In genomic region chr1:154854564-154854963, GRCm38 (mm10) we compare ENCODE assay signal across 24 mouse cellular contexts. TPM values are rescaled to one million over a fixed set of nuclear protein-coding genes. Genes with fewer than 3 reads are reported as not detected.
DNase-seq lines count a peak whose midpoint lies in the region; ATAC-seq lines count a peak whose summit lies in the region.
"Had no signal": no experiment of that assay in that cellular context is flagged by ENCODE, and none has a peak within 500 bp of the region (broad histone marks: within the 10 kb centered on the region; RNA-seq: fewer than 3 reads in every experiment).

No protein-coding gene starts in this region.

- peak; percentile 55 for DNase-seq in heart, adult 11 months
- DNase-seq in heart, adult 18-20 months, result no peak
- DNase-seq in spleen, postnatal 36 days (ENCODE audit: low spot score in 2 of 2), result peak; percentile 43 to 51
- DNase-seq in spleen, adult 18-20 months, result no peak
- no peak for DNase-seq in heart, postnatal 10 days
- DNase-seq: adrenal gland, postnatal 10 days; gastrocnemius, adult 2 months; kidney, adult 2 months; kidney, postnatal 10 days; layer of hippocampus, postnatal 36 days; liver, embryonic 13.5 days; midbrain, embryonic 14.5 days; thymus, adult 18-20 months; thymus, postnatal 36 days had no signal

- no peak overlapping the region for H3K4me3 ChIP-seq in intestine, embryonic 15.5 days (replicated peaks)
- H3K4me3 ChIP-seq: forebrain, embryonic 13.5 days; gastrocnemius, adult 2 months; heart, embryonic 13.5 days; hindbrain, embryonic 13.5 days; limb, embryonic 12.5 days; liver, embryonic 13.5 days; megakaryocyte, embryonic 14.5 days; myocyte had no signal

- WGBS in intestine, embryonic 15.5 days, result 79% methylated on average over 3 of the region's 3 CpGs

- H3K9me3 ChIP-seq in intestine, embryonic 15.5 days, result no peaks in the 10 kb centered on the region
- H3K9me3 ChIP-seq: forebrain, embryonic 13.5 days; heart, embryonic 13.5 days; hindbrain, embryonic 13.5 days; limb, embryonic 12.5 days; liver, embryonic 13.5 days; megakaryocyte, embryonic 14.5 days had no signal

- H3K4me2 ChIP-seq in intestine, embryonic 15.5 days (replicated peaks), result no peak overlapping the region
- H3K4me2 ChIP-seq: forebrain, embryonic 13.5 days; heart, embryonic 13.5 days; hindbrain, embryonic 13.5 days; limb, embryonic 12.5 days; liver, embryonic 13.5 days had no signal

- no peaks in the 10 kb centered on the region for H3K27me3 ChIP-seq in intestine, embryonic 15.5 days (replicated peaks)
- H3K27me3 ChIP-seq: forebrain, embryonic 13.5 days; heart, embryonic 13.5 days; hindbrain, embryonic 13.5 days; limb, embryonic 12.5 days; liver, embryonic 13.5 days; megakaryocyte, embryonic 14.5 days had no signal

- ATAC-seq in hematopoietic stem cell, adult 5-6 weeks (replicated peaks in 1 of 2; ENCODE audit: insufficient read depth in 1 of 2, low FRiP score in 2 of 2, low TSS enrichment in 1 of 2, low read depth in 1 of 2, poor library complexity in 2 of 2, severe bottlenecking in 2 of 2), result peak; percentile 81 to 89
- peak; percentile 95 for ATAC-seq in neutrophil, adult 5-6 weeks (ENCODE audit: extremely low read depth, insufficient number of reproducible peaks, low FRiP score, poor library complexity, severe bottlenecking)
- ATAC-seq in intestine, embryonic 15.5 days, result no peak
- ATAC-seq: forebrain, embryonic 13.5 days; inflammation-experienced regulatory T-cells, adult 6 months had no signal

- intact Hi-C loops in heart, postnatal 10 days (cut with DNase I), result no loop called here

- no peak overlapping the region for H3K27ac ChIP-seq in intestine, embryonic 15.5 days
- H3K27ac ChIP-seq: forebrain, embryonic 13.5 days; gastrocnemius, adult 2 months; heart, embryonic 13.5 days; hindbrain, embryonic 13.5 days; limb, embryonic 12.5 days; liver, embryonic 13.5 days had no signal

- H3K4me1 ChIP-seq in intestine, embryonic 15.5 days (replicated peaks), result no peaks in the 10 kb centered on the region
- H3K4me1 ChIP-seq: forebrain, embryonic 13.5 days; heart, embryonic 13.5 days; liver, embryonic 13.5 days; megakaryocyte, embryonic 14.5 days had no signal

- no peaks in the 10 kb centered on the region for H3K36me3 ChIP-seq in intestine, embryonic 15.5 days
- H3K36me3 ChIP-seq: heart, embryonic 13.5 days; hindbrain, embryonic 13.5 days; limb, embryonic 12.5 days; liver, embryonic 13.5 days had no signal

- H3K9ac ChIP-seq in intestine, embryonic 15.5 days, result no peak overlapping the region
- H3K9ac ChIP-seq: forebrain, embryonic 13.5 days; heart, embryonic 13.5 days; hindbrain, embryonic 13.5 days; limb, embryonic 12.5 days; liver, embryonic 13.5 days had no signal

RNA-seq across cellular contexts. Expression of gene Cacna1e, which starts 29.7 kb away (rescaled TPM):
- total RNA-seq in heart, adult 18-20 months (2021), result under 1 TPM; 0.05 to 0.44 TPM
- total RNA-seq in hematopoietic stem cell, adult 5-6 weeks (2017), result 0.15 and 0.31 TPM in 2 replicates
- total RNA-seq in neutrophil, adult 5-6 weeks (2017), result 21.6 and 24.9 TPM in 2 replicates
- 0.85 and 0.87 TPM in 2 replicates for polyA plus RNA-seq in intestine, embryonic 15.5 days (2015; fragmentation: Nextera tagmentation; extraction: Ambion mirVana)
- total RNA-seq in heart, postnatal 10 days (2021), result under 1 TPM; 0.17 to 0.34 TPM
- polyA plus RNA-seq: myocyte had no signal

Comparison
In these comparisons a context has a peak if more than half of its experiments do, and no peak if none do; other contexts are left out.
1. DNase-seq: peak in heart, adult 11 months (single experiment) and spleen, postnatal 36 days (2 of 2); none in heart, adult 18-20 months (0 of 2), spleen, adult 18-20 months (0 of 2) and heart, postnatal 10 days (0 of 2).
2. RNA of gene Cacna1e, which starts 29.7 kb away (total RNA-seq): 21.6 to 24.9 TPM in neutrophil, adult 5-6 weeks; 0.05 to 0.44 TPM in heart, adult 18-20 months, 0.17 to 0.34 TPM in heart, postnatal 10 days and 0.15 to 0.31 TPM in hematopoietic stem cell, adult 5-6 weeks; every median in the first group is over 10 times any median in the second.